Mouse (Mus musculus): ENCODE measurements at regions not wholly inside any gene's neighbourhood (a gene's known extent, or its start where the extent isn't known, plus 50 kb on each side); places are given as distances from the start of the nearest gene placed in this dataset.

DNA sequence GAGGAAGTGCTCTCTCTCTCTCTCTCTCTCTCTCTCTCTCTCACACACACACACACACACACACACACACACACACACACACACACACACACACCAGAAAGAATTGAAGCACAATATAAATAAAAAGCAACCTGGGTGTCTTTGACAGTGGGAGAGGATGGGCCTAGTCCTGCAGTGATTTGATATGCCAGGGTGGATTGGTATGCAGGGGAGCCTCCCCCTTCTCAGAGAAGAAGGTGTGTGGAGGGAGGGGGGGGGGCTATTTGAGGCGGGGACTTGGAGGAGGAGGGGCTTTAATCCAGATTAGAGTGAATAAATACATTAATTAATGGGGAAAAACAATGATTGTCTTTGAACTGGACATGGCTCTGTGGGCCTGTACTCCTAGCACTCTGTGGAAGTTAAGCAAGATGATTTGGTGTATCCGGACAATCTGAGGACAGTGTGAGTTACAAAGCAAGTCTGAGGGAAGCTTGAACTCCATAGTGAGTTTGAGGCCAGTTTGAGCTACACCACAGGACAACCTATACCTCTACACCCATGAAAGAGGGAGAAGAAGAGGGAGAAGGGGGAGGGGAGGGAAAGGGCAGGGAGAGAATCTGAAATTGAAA is 109.3 kb upstream of the Nek7 start:
- H3K27ac ChIP-seq (ENCODE audit: low read depth): no peak overlapping the region
- no peaks in the 10 kb centered on the region for H3K9me3 ChIP-seq (replicated peaks; ENCODE audit: control insufficient read depth, low read length)
- 56% methylated on average over 2 of the region's 2 CpGs for WGBS
- no peaks in the 10 kb centered on the region for H3K27me3 ChIP-seq (ENCODE audit: control insufficient read depth, insufficient read depth, low read length)
- no peak overlapping the region for H3K4me2 ChIP-seq (ENCODE audit: low read depth, low read length)
- no peaks in the 10 kb centered on the region for H3K4me1 ChIP-seq (ENCODE audit: control insufficient read depth, insufficient read depth)
- no peaks in the 10 kb centered on the region for H3K36me3 ChIP-seq (replicated peaks; ENCODE audit: control insufficient read depth, insufficient read depth, low read length)
- no peak overlapping the region for H3K4me3 ChIP-seq (ENCODE audit: low read depth, low read length)
- H3K9ac ChIP-seq (replicated peaks; ENCODE audit: low read depth, low read length): no peak overlapping the region
- no peak for ATAC-seq (ENCODE audit: insufficient read depth, low read depth)
- TF ChIP-seq EP300 (IDR thresholded peaks at IDR 0.05; ENCODE audit: low read depth): no peak
- TF ChIP-seq CTCF (IDR thresholded peaks at IDR 0.05; ENCODE audit: low read depth): no peak
- DNase-seq (ENCODE audit: low spot score): no peak

DNA sequence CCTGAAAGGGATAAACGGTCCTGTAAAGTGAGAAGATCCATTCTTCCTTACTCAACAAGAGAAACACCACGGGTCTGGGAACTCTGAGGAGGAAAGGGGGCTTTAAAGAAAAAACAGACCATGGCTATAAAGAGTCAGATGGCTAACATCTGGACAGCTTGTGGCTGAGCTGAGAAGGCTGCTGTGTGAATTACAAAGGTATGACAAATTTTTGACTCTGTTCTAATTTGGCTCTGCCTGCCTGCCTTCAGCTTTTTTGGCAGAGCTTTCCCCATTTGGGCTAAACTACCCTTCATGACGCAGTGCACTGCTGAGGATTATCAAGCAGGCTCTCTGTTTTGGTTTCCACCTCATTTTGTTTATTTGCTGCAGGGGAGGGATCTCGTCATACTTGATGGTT is 100.8 kb upstream of the Nek7 start:
- Histone ChIP-seq H3K4me2 (ENCODE audit: low read depth, low read length) (no peak overlapping the region), H3K4me3 (ENCODE audit: low read depth, low read length) (no peak overlapping the region), H3K36me3 (replicated peaks; ENCODE audit: control insufficient read depth, insufficient read depth, low read length) (no peaks in the 10 kb centered on the region), H3K4me1 (ENCODE audit: control insufficient read depth, insufficient read depth) (no peaks in the 10 kb centered on the region), H3K9me3 (replicated peaks; ENCODE audit: control insufficient read depth, low read length) (no peaks in the 10 kb centered on the region), H3K27me3 (ENCODE audit: control insufficient read depth, insufficient read depth, low read length) (no peaks in the 10 kb centered on the region), H3K27ac (ENCODE audit: low read depth) (no peak overlapping the region), H3K9ac (replicated peaks; ENCODE audit: low read depth, low read length) (no peak overlapping the region)
- TF ChIP-seq EP300 (IDR thresholded peaks at IDR 0.05; ENCODE audit: low read depth) (no peak), CTCF (IDR thresholded peaks at IDR 0.05; ENCODE audit: low read depth) (no peak)
- no peak for ATAC-seq (ENCODE audit: insufficient read depth, low read depth)
- 67% methylated on average over 4 of the region's 4 CpGs for WGBS
- no peak for DNase-seq (ENCODE audit: low spot score)

DNA sequence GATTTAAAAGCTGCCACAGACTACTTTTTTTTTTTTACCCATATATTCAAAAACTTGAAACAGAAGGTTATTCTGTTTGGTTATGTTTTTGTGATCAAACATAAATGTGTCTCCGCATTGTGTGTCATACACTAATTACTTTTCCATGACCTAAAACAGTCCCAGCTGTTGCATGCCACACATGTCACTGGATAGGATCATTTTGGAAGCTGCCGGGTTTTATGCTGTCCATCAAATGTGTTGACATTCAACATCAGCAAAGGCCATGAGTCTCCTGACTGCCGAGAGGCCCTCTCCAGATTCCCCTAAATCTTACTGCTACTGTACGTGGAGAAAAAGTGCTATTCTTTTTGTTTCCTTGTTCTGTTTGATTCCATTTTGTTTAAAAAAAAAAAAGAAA is 99.4 kb upstream of the Nek7 start:
- Histone ChIP-seq H3K27me3 (ENCODE audit: control insufficient read depth, insufficient read depth, low read length) (no peaks in the 10 kb centered on the region), H3K9ac (replicated peaks; ENCODE audit: low read depth, low read length) (no peak overlapping the region), H3K27ac (ENCODE audit: low read depth) (no peak overlapping the region), H3K36me3 (replicated peaks; ENCODE audit: control insufficient read depth, insufficient read depth, low read length) (no peaks in the 10 kb centered on the region), H3K4me3 (ENCODE audit: low read depth, low read length) (no peak overlapping the region), H3K4me1 (ENCODE audit: control insufficient read depth, insufficient read depth) (no peaks in the 10 kb centered on the region), H3K4me2 (ENCODE audit: low read depth, low read length) (no peak overlapping the region), H3K9me3 (replicated peaks; ENCODE audit: control insufficient read depth, low read length) (no peaks in the 10 kb centered on the region)
- DNase-seq (ENCODE audit: low spot score) (peak; percentile 7), ATAC-seq (ENCODE audit: insufficient read depth, low read depth) (no peak)
- TF ChIP-seq CTCF (IDR thresholded peaks at IDR 0.05; ENCODE audit: low read depth) (no peak), EP300 (IDR thresholded peaks at IDR 0.05; ENCODE audit: low read depth) (no peak)
- 26% methylated on average over 4 of the region's 4 CpGs for WGBS

DNA sequence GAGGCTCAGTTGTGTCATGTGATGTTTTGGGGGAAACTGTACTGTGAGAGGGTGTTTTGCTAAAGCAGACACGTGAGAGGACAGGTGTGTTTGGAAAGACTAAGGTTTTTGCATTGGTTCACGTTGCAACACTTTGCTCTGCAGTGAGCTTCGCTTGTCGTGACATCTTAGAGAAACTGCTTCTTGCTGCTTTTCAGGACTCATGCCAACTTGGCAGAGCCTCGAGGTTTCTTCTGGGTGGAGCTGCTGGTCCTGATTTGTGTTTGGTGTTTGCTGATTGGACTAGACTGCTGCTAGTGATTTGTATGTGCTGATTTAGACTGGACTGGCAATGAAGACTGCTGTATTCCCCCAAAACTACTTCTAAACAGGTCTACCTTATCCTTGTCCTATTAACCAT is 97.0 kb upstream of the Nek7 start:
- H3K4me2 ChIP-seq (ENCODE audit: low read depth, low read length): no peak overlapping the region
- H3K9ac ChIP-seq (replicated peaks; ENCODE audit: low read depth, low read length): no peak overlapping the region
- DNase-seq (ENCODE audit: low spot score) (no peak), ATAC-seq (ENCODE audit: insufficient read depth, low read depth) (no peak)
- no peaks in the 10 kb centered on the region for H3K27me3 ChIP-seq (ENCODE audit: control insufficient read depth, insufficient read depth, low read length)
- H3K9me3 ChIP-seq (replicated peaks; ENCODE audit: control insufficient read depth, low read length): no peaks in the 10 kb centered on the region
- TF ChIP-seq EP300 (IDR thresholded peaks at IDR 0.05; ENCODE audit: low read depth) (no peak), CTCF (IDR thresholded peaks at IDR 0.05; ENCODE audit: low read depth) (no peak)
- no peaks in the 10 kb centered on the region for H3K4me1 ChIP-seq (ENCODE audit: control insufficient read depth, insufficient read depth)
- 62% methylated on average over 5 of the region's 5 CpGs for WGBS
- no peaks in the 10 kb centered on the region for H3K36me3 ChIP-seq (replicated peaks; ENCODE audit: control insufficient read depth, insufficient read depth, low read length)
- H3K4me3 ChIP-seq (ENCODE audit: low read depth, low read length): no peak overlapping the region
- no peak overlapping the region for H3K27ac ChIP-seq (ENCODE audit: low read depth)

DNA sequence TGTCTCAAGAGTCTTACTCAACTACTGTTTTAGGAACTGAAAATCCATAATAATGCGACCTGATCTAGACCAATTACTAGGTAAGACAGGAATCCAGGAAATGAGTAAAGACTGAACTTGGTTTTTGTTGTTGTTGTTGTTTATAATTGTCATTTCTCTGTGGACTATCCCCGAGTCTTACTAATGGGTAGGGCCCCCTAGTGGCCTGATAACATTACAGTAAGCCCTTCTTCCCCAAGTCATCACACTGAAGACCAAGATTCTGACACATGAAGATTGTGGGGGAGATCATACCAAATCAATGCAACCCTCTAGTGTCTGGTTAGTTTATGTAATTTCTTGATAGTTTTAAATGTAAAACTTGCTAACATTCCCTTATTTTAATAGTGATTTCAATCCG is 95.2 kb upstream of the Nek7 start:
- Histone ChIP-seq H3K4me2 (ENCODE audit: low read depth, low read length) (no peak overlapping the region), H3K27me3 (ENCODE audit: control insufficient read depth, insufficient read depth, low read length) (no peaks in the 10 kb centered on the region), H3K4me3 (ENCODE audit: low read depth, low read length) (no peak overlapping the region), H3K36me3 (replicated peaks; ENCODE audit: control insufficient read depth, insufficient read depth, low read length) (no peaks in the 10 kb centered on the region), H3K27ac (ENCODE audit: low read depth) (no peak overlapping the region), H3K9me3 (replicated peaks; ENCODE audit: control insufficient read depth, low read length) (no peaks in the 10 kb centered on the region), H3K9ac (replicated peaks; ENCODE audit: low read depth, low read length) (no peak overlapping the region), H3K4me1 (ENCODE audit: control insufficient read depth, insufficient read depth) (no peaks in the 10 kb centered on the region)
- ATAC-seq (ENCODE audit: insufficient read depth, low read depth): no peak
- no peak for DNase-seq (ENCODE audit: low spot score)
- WGBS: 66% methylated on average over 3 of the region's 3 CpGs
- TF ChIP-seq EP300 (IDR thresholded peaks at IDR 0.05; ENCODE audit: low read depth) (no peak), CTCF (IDR thresholded peaks at IDR 0.05; ENCODE audit: low read depth) (no peak)

DNA sequence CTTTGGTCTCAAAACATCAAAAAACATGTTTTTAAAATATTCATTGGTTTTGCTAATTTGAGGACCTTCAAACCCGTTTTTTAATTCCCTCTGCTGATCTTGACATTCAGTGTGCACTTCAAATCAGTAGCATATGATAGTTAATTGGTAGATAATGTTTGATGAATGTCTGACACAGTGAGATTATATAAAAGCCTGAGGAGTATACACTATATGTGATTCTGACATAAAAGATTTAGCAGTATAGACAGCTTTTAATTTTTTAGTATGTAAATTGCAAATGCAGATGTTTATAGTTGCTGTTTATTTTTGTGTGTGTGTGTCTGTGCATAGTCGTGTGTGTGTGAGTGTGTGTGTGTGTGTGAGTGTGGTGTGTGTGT is 89.3 kb upstream of the Nek7 start:
- no peak for TF ChIP-seq CTCF (IDR thresholded peaks at IDR 0.05; ENCODE audit: low read depth)
- TF ChIP-seq EP300 (IDR thresholded peaks at IDR 0.05; ENCODE audit: low read depth): no peak
- no peak for ATAC-seq (ENCODE audit: insufficient read depth, low read depth)

More for the DNA sequence above, 89.3 kb upstream of the Nek7 start:
- no peak overlapping the region for H3K27ac ChIP-seq (ENCODE audit: low read depth)
- no peak overlapping the region for H3K4me2 ChIP-seq (ENCODE audit: low read depth, low read length)
- no peak overlapping the region for H3K4me3 ChIP-seq (ENCODE audit: low read depth, low read length)
- WGBS: 53% methylated on average over 2 of the region's 2 CpGs
- no peaks in the 10 kb centered on the region for H3K27me3 ChIP-seq (ENCODE audit: control insufficient read depth, insufficient read depth, low read length)
- no peak for DNase-seq (ENCODE audit: low spot score)
- no peak overlapping the region for H3K9ac ChIP-seq (replicated peaks; ENCODE audit: low read depth, low read length)
- no peaks in the 10 kb centered on the region for H3K36me3 ChIP-seq (replicated peaks; ENCODE audit: control insufficient read depth, insufficient read depth, low read length)
- H3K4me1 ChIP-seq (ENCODE audit: control insufficient read depth, insufficient read depth): no peaks in the 10 kb centered on the region
- no peaks in the 10 kb centered on the region for H3K9me3 ChIP-seq (replicated peaks; ENCODE audit: control insufficient read depth, low read length)

All from heart, postnatal 0 days (tissue).